Mouse (Mus musculus) spleen, postnatal 14 days (tissue): Measurements from ENCODE around the gene Col4a1.

Source experiments
- DNase-seq, 2 experiments: peaks; one replicate each; pipeline ENCODE4 v3.0.0; 2021 to 2022; ENCODE audit warnings: low spot score in 2 of 2

Gene Col4a1

DNA sequence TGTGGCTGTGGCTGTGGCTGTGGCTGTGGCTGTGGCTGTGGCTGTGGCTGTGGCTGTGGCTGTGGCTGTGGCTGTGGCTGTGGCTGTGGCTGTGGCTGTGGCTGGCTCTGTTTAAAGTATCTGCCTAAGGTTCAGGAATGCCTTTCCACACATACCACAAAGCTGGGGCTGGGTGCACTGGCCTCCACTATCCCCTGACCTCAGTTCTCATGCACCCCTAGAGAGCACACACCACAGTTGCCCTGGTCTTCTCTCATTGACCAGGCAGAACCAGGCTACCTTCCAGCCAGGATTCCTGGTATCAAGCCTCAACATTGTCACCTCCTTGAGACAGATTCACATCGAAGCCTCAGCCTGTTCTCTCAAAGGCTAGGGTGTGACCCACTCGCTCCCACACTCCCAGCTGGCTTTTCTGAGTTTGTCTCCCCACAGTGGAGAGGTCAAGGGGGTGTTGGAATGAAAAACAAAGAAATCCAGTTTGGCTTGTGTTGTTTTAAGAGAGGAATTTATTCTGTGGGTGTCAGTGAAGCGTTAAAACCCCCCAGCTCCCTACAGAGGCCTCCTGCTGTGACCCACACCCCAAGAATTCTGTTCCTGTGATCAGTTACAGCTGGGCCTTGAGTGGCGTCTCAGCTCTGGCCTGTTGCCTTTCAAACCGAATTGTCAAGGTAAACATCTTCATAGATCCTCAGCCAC, 15.2 kb upstream of the Col4a1 start:
- DNase-seq: no peak

GRCm38 (mm10) chr8:11327298-11327697, 14.7 kb upstream of the Col4a1 start:
- no peak for DNase-seq

- no peak for DNase-seq
These were observed 12.3 kb upstream of the Col4a1 start for GRCm38 (mm10) chr8:11324801-11325395.

- DNase-seq: no peak
These were observed 11.1 kb upstream of the Col4a1 start for GRCm38 (mm10) chr8:11323681-11324080.

GRCm38 (mm10) chr8:11322724-11323585, 10.3 kb upstream of the Col4a1 start:
- no peak for DNase-seq

DNA sequence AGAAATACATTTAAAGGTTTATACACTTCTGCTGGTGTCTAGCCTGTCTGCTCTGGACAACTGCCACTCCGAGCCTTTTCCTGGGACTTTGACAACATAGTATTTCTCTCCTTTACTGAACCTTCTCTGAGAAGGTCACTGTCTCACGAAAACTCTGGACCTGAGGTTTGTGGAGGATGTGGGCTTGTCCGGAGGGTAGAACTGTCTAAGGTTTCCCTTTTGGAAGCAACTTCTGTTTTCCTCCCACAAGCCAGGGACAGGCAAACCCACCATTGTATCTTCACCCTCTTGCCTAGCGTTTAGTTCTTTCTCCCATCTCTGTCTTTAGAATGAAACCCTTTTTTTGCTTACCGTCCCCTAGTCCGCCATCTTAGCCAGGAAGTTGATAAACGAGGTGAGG, 9.2 kb upstream of the Col4a1 start:
- no peak for DNase-seq

DNA sequence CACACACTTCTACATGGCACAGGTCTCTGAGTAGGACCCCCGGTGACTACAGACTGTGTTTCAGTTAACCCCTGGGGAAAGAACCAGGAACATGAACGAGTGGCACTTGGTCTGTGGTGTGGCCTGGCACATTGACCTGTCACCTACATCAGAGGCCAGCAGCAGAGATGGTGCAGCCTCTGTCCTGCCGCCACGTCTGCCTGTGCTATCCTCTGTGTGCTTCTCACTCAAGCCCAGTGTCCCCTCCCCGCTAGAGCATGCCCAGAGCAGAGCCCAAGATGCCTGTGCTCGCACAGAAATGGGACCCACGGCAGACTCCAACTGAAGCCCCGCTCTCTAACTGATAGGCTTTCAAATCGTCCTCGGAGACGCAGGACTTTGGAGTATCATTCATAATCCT, 6.8 kb upstream of the Col4a1 start:
- no peak for DNase-seq

GRCm38 (mm10) chr8:11316118-11316517, 3.5 kb upstream of the Col4a1 start:
- DNase-seq: no peak

- DNase-seq: no peak
These were observed 2.7 kb upstream of the Col4a1 start for GRCm38 (mm10) chr8:11315179-11315943.

DNA sequence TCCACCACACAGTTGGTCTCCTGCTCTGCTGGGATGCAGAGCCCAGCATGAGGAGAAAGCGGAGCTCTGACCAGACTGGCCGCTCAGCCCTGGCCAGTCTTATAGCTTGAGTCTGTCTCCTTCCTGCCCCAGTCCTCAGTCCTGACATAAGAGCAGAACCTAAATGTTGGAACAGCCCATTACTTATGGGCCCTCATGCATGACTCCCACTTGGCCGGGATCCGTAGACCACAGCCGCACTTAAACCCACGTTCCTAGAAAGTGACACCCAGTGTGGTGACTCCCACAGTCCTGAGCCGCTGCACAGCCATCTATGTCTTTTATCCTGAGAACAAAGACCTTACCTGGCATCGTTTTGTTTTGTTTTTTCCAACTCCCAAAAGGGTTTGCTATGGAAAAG, 2.0 kb upstream of the Col4a1 start:
- DNase-seq: no peak

GRCm38 (mm10) chr8:11313176-11314111, 818 bp upstream of the Col4a1 start:
- DNase-seq: no peak

DNA sequence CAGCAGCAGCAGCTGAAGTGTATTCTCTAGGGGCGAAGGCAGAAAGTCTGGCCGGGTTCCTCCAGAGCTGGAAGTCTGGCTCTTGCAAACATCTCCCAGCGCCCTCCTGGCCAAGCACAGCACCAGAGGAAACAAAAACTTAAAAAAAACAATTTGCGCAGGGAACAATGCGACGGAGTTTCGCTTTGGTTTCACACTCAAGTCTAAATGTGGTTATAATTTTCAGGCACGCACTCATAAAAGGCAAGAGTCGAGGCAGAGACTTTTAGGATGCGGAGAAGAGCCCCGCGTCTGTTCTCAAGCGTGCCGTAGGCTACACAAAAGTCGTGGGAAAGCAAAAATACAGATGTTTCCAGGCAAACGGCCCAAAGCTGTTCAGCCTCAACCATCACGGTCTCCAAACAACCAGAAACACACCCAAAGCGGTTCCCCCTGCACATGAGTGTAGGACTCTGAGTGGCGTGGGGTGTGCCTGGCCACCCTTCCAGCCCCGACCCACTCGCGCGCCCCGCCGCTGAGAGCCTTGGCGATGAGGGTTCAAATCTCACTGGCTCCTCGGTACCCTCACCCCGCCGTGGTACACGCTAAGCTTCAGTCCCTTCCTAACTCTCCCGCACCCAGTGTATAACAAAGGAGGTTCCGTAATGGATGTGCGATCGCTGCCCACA, 811 bp downstream of the Col4a1 start:
- DNase-seq: no peak

DNA sequence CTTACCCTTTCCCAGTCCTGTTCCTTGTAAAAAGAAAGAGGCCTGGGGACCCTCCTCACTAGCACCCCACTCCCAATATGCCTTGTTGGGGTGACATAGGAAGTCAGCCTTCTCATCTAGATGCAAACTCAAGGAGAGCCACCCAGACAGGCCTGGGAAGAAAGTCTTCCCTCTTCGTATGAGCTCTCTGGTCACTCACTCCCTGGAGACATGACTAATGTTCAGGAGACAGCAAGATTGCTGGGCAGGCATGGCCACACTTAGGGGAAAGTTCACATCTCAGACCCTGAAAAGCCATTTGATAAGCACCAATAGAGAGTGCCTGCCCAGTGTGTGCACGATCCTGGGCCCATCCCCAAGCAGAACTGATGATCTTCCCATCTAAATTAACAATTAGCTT, 2.6 kb downstream of the Col4a1 start:
- DNase-seq: no peak

DNA sequence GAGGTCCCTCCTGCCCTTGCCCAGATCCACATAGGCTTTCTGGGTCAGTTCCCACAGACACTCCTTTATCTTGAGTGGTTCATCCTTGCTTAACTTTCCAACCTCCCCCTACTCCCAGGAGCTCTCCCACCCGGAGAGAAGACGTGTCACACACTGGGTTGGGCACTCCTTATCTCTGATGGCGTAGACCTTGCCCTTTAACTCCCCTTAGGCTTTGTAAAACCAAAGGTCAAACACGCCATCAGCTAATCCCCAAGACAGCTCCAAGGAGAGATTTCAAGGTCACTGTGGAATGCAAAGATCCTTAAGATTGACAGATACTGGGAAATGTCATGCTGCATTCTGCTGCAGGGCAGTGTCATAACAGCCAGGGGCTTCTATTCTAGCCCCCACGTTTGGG, 3.4 kb downstream of the Col4a1 start:
- no peak for DNase-seq

GRCm38 (mm10) chr8:11308570-11308998, 4.0 kb downstream of the Col4a1 start:
- no peak for DNase-seq

DNA sequence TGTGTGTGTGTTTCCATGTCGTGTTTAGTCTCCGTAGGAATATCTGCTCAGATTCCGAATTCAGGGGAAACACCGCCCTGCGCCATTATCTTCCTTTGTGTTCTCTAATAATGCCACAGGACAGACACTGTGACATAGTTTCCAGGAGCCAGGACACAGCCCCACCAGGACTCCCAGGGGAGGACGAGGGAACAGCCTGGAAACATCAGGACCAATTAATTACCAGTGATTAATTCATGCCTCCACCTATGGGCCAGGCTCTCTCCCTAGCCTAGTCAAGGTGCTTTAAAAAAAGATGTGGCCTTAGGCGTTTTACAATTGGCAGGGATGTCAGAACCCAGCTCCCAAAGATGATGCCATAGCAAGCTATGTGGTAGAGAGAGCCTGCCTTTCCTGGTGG, 5.2 kb downstream of the Col4a1 start:
- DNase-seq: no peak

DNA sequence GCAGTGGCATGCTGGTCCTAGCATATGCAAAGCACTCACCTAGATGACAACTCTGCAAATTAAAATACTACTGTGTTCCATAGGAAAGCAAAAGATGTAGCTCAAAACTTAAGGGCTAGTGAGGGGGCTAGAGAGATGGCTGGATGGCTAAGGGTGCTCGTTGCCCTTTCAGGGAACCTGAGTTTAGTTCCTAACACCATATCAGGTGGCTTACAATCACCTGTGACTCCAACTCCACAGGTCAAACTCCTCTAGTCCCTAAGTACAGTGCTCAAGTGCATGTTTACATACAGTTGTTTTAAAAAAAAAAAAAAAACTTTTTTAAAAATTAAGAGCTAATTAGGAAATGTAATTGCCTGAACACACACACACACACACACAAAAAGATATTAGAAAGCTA, 7.1 kb downstream of the Col4a1 start:
- DNase-seq: no peak

DNA sequence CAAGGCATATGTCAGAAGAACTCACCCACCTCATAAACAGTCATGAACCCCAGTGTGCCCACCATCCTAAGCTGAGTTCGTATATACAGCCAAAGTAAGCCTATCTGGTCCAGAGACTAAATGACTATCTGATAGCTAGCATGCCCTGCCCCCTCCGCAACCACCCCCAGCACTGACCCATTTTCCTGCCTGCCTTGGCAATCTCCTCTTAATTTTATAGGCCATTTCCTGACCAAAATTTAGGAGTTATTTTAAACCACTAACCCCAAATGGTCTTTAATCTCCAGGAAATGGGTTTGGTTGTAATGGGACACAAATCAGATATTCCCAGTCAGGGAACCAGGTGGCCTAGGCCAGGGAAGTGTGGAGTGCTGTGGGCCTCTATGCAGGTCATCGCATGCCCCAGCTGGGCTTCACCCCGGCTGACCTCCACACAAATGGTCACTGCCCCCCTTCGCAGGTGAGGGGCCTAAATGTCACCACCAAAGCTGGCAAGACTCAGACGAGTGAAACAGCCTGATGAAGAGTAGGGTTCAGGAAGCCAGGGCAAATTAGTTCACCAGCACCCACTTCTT, 8.5 kb downstream of the Col4a1 start:
- no peak for DNase-seq

DNA sequence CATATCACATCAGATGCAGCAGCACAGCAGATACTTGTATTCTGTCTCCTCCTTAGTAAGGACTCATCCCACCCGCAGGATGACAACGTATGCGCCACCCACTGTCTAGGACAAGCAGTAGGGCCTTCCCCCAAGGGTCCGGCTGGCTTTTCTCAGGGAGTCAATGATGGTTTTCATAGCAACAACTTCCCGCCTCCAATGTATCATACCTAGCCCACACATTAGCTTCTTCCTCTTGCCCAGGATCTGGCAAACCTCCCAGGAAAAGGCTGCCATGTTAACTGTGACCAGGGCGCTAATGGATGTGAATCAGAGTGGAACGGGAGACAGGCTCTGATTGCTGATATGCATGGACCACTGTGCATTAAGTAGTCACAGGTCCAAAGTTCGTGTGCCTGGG, 12.2 kb downstream of the Col4a1 start:
- DNase-seq: no peak

- no peak for DNase-seq
These were observed 13.4 kb downstream of the Col4a1 start for GRCm38 (mm10) chr8:11299317-11299602.
